Mouse (Mus musculus): ENCODE results near the gene Tmem108. TPM values are rescaled to one million over a fixed set of nuclear protein-coding genes. Genes with fewer than 3 reads are reported as not detected.

Tmem108 gene
- polyA plus RNA-seq, 1 experiment from 2014 or later = 8.3 TPM

DNA sequence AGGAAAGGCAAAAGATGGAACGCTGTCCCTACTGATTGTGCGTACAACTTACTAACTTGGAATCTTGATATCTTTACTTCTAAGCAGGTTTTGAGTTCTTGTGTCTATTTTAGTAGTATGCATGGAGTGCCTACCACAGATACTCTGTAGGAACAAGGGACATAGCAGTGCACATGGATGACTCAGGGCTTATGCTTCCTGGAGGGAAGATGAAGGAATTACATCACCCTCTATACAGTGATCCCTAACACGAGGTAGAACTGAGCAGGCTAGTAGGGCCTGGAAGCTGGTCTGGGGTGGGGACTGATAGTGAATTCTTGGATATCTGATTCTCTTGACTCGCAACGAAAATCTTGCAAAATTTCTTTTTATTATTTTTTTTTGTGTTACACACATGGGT lies 185.7 kb downstream of the Tmem108 start:
- Histone ChIP-seq H3K9me3 (ENCODE audit: low read length) (no peaks in the 10 kb centered on the region), H3K4me2 (replicated peaks; ENCODE audit: low read depth, low read length) (no peak overlapping the region), H3K4me3 (ENCODE audit: low read length) (no peak overlapping the region), H3K36me3 (ENCODE audit: insufficient read depth, low read length) (no peaks in the 10 kb centered on the region), H3K27me3 (ENCODE audit: insufficient read depth, low read length) (no peaks in the 10 kb centered on the region), H3K4me1 (ENCODE audit: insufficient read depth, low read length) (peaks cover 29% of the 10 kb centered on the region), H3K9ac (replicated peaks; ENCODE audit: low read length) (no peak overlapping the region), H3K27ac (ENCODE audit: low read length) (no peak overlapping the region)
- ATAC-seq (ENCODE audit: low FRiP score, low TSS enrichment) = no peak
- 96% methylated on average over 5 of the region's 5 CpGs for WGBS

DNA sequence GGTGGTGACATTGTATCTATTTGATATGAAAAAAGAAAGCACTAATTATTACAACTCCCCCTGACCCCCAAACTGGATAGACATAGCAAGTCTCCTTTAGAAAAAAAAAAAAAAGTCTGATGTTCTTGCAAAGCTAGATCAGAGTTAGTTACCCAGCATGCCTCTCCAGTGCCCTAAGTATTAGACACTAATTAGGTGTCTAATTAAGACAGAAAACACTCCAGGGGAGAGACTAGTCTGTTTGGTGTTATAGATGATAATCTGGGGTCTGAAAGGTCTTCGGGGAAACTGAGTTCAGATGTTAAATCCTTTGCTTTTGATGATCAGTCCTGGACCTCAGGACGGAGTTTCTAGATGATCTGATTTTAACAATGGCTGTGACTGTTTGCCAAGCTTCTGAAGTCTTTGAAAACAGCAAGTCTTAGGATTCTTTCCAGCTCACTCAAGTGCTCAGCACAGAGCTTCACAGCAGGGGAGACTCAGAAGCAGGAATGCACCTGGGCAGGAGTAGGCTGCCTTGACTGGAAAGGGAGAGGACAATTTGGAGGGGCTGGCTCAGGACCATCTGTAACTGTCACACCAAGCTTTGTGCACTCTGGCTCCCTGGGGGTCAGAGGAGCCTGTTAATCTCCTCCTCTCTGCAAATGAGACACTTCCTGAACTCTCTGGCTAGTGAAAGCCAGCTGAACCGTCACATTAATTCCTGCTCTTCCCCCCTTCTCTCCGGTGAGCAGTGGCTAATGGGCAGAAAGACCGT lies 187.5 kb downstream of the Tmem108 start:
- 9% methylated on average over 5 of the region's 5 CpGs for WGBS
- Histone ChIP-seq H3K36me3 (ENCODE audit: insufficient read depth, low read length) (no peaks in the 10 kb centered on the region), H3K27me3 (ENCODE audit: insufficient read depth, low read length) (no peaks in the 10 kb centered on the region), H3K4me2 (replicated peaks; ENCODE audit: low read depth, low read length) (no peak overlapping the region), H3K9ac (replicated peaks; ENCODE audit: low read length) (no peak overlapping the region), H3K9me3 (ENCODE audit: low read length) (no peaks in the 10 kb centered on the region), H3K27ac (ENCODE audit: low read length) (no peak overlapping the region), H3K4me1 (ENCODE audit: insufficient read depth, low read length) (peaks cover 29% of the 10 kb centered on the region), H3K4me3 (ENCODE audit: low read length) (no peak overlapping the region)
- ATAC-seq (ENCODE audit: low FRiP score, low TSS enrichment) = peak; percentile 87

DNA sequence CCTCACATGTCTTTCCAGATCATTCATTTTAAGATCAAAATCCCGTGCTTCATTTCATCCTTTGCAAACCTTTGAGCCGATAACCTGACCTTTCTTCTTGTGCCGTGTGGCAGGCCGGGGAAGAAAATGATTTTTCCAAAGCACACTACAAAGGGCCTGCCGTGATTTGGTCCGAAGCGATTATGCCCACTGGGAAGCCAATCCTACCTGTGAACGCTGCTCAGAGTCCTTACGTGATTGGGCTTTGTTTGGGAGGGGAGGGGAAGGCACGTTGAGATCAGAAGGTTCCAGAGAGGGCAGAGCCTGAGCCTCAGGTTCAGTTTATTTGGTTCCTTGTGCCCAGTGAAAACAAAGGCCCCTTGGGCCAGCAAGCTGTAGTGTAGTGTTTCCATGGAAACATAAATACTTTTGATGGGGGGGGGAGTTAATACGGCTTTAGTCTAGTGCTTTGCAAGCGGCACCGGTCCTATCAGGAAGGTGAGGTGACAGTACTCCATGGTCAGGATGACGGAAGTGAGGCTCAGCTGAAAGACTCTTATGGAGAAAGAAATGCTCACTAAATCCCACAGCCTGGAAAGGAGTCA lies 191.4 kb downstream of the Tmem108 start:
- no peak overlapping the region for H3K9ac ChIP-seq (replicated peaks; ENCODE audit: low read length)
- H3K27ac ChIP-seq (ENCODE audit: low read length) = no peak overlapping the region
- H3K4me3 ChIP-seq (ENCODE audit: low read length) = no peak overlapping the region
- WGBS = 78% methylated on average over 14 of the region's 14 CpGs
- H3K27me3 ChIP-seq (ENCODE audit: insufficient read depth, low read length) = no peaks in the 10 kb centered on the region
- no peak for ATAC-seq (ENCODE audit: low FRiP score, low TSS enrichment)
- H3K4me1 ChIP-seq (ENCODE audit: insufficient read depth, low read length) = peaks cover 29% of the 10 kb centered on the region
- H3K36me3 ChIP-seq (ENCODE audit: insufficient read depth, low read length) = no peaks in the 10 kb centered on the region
- H3K9me3 ChIP-seq (ENCODE audit: low read length) = no peaks in the 10 kb centered on the region
- no peak overlapping the region for H3K4me2 ChIP-seq (replicated peaks; ENCODE audit: low read depth, low read length)

DNA sequence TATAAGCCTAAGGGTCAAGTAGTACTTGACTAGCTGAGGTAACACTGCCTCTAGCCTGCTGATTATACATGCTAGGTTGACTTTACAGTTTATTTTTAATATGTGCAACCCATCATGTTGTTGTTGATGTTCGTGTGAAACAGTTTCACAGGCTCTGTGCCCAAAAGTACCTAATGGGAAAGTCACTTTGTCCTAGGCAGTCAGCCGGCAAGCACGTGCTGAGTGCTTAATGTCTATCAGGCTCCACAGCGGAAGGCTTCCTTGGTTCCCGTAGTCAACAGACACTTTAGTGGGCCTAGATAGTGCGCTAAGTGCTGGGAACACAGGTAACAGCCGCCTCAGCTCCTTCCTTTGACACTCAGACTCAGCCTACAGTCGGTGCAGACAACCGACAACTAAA lies 192.7 kb downstream of the Tmem108 start:
- no peak overlapping the region for H3K27ac ChIP-seq (ENCODE audit: low read length)
- H3K4me1 ChIP-seq (ENCODE audit: insufficient read depth, low read length) = peaks cover 20% of the 10 kb centered on the region
- no peaks in the 10 kb centered on the region for H3K9me3 ChIP-seq (ENCODE audit: low read length)
- no peak overlapping the region for H3K4me3 ChIP-seq (ENCODE audit: low read length)
- H3K36me3 ChIP-seq (ENCODE audit: insufficient read depth, low read length) = no peaks in the 10 kb centered on the region
- ATAC-seq (ENCODE audit: low FRiP score, low TSS enrichment) = no peak
- H3K9ac ChIP-seq (replicated peaks; ENCODE audit: low read length) = no peak overlapping the region
- 88% methylated on average over 9 of the region's 9 CpGs for WGBS
- H3K27me3 ChIP-seq (ENCODE audit: insufficient read depth, low read length) = no peaks in the 10 kb centered on the region
- H3K4me2 ChIP-seq (replicated peaks; ENCODE audit: low read depth, low read length) = no peak overlapping the region

DNA sequence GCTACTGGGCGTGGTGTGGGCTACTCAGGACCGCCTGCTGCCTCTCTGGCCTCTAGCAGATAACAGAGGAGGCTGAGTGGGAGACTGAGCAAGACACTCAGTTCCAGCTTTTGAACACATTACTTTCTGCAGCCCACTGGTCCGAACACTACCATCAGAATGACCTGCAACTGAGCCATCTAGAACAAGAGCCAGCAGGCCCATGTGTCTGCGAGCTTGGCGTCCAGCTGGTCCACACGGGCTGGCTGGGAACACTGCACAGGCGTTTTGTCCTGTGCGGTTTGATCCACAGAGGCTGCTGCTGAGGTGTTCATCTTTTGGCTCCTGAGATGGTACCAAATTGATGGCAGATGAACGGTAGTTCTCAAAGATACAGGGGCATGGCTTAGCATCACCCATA lies 196.5 kb downstream of the Tmem108 start:
- 93% methylated on average over 9 of the region's 9 CpGs for WGBS
- H3K27me3 ChIP-seq (ENCODE audit: insufficient read depth, low read length) = no peaks in the 10 kb centered on the region
- no peak overlapping the region for H3K27ac ChIP-seq (ENCODE audit: low read length)
- H3K4me2 ChIP-seq (replicated peaks; ENCODE audit: low read depth, low read length) = no peak overlapping the region
- 0 out of 2 replicates have a peak, but pooled peaks cover 3% of the 10 kb centered on the region for H3K9me3 ChIP-seq (ENCODE audit: low read length)
- H3K4me1 ChIP-seq (ENCODE audit: insufficient read depth, low read length) = peaks cover 11% of the 10 kb centered on the region
- no peak overlapping the region for H3K4me3 ChIP-seq (ENCODE audit: low read length)
- no peak for ATAC-seq (ENCODE audit: low FRiP score, low TSS enrichment)
- no peaks in the 10 kb centered on the region for H3K36me3 ChIP-seq (ENCODE audit: insufficient read depth, low read length)
- H3K9ac ChIP-seq (replicated peaks; ENCODE audit: low read length) = no peak overlapping the region

DNA sequence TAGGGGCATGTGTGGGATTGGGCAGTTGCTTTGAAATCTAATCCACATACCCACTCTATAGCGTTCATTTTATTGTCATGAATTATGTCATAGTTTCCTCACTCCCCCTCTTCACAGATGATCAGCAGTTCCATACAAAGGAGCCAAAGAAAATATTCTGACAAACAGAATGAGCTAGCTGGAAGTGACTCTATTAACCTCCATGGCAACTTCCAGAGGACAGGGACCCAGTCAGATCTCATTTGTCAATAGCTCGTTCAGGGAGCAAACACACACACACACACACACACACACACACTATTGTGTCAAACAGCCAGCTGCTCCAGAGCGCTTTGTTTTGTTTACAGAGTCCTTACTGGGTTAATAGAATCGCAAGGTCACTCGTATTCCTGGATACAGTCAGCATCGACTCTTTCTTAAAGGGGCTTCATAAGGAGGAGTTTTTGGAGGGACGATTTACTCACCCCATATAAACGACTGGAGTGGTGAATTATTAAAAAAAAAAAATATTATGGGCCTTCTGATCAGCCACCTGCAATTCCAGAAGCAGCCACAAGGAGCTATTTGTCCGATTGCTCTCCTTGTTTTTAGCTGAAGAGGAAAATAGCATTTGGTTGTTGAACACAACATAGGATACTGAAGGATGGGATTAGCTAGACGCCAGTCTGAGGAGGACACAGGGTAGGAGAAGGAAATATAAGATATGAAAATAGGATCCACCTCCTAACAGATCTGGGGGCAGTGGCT lies 197.6 kb downstream of the Tmem108 start:
- Histone ChIP-seq H3K9ac (replicated peaks; ENCODE audit: low read length) (no peak overlapping the region), H3K9me3 (ENCODE audit: low read length) (0 out of 2 replicates have a peak, but pooled peaks cover 3% of the 10 kb centered on the region), H3K4me2 (replicated peaks; ENCODE audit: low read depth, low read length) (no peak overlapping the region), H3K36me3 (ENCODE audit: insufficient read depth, low read length) (no peaks in the 10 kb centered on the region), H3K27ac (ENCODE audit: low read length) (no peak overlapping the region), H3K4me1 (ENCODE audit: insufficient read depth, low read length) (peaks cover 11% of the 10 kb centered on the region), H3K4me3 (ENCODE audit: low read length) (no peak overlapping the region), H3K27me3 (ENCODE audit: insufficient read depth, low read length) (no peaks in the 10 kb centered on the region)
- peak; percentile 60 for ATAC-seq (ENCODE audit: low FRiP score, low TSS enrichment)
- 22% methylated on average over 10 of the region's 10 CpGs for WGBS

DNA sequence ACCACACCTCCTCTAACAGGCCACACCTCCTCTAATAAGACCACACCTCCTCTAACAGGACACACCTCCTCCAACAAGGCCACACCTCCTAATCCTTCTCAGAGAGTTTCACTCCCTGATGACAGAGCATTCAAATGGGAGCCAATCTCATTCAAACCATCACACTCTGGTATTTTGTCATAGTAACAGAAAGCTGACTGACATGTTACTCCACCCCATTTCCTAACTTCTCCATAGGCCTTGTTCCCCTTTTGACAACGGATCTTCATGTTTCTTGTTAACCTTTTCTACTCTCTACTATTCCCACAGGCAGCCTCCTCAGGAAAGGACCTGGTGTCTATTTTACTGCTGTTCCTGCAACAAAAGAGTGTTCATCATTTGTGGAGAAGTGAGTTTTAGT lies 199.6 kb downstream of the Tmem108 start:
- WGBS = 90% methylated on average over 1 of the region's 1 CpGs
- no peak overlapping the region for H3K4me2 ChIP-seq (replicated peaks; ENCODE audit: low read depth, low read length)
- H3K36me3 ChIP-seq (ENCODE audit: insufficient read depth, low read length) = no peaks in the 10 kb centered on the region
- H3K4me3 ChIP-seq (ENCODE audit: low read length) = no peak overlapping the region
- H3K27me3 ChIP-seq (ENCODE audit: insufficient read depth, low read length) = no peaks in the 10 kb centered on the region
- peaks cover 11% of the 10 kb centered on the region for H3K4me1 ChIP-seq (ENCODE audit: insufficient read depth, low read length)
- H3K27ac ChIP-seq (ENCODE audit: low read length) = no peak overlapping the region
- ATAC-seq (ENCODE audit: low FRiP score, low TSS enrichment) = no peak
- H3K9ac ChIP-seq (replicated peaks; ENCODE audit: low read length) = no peak overlapping the region
- H3K9me3 ChIP-seq (ENCODE audit: low read length) = 0 out of 2 replicates have a peak, but pooled peaks cover 3% of the 10 kb centered on the region

DNA sequence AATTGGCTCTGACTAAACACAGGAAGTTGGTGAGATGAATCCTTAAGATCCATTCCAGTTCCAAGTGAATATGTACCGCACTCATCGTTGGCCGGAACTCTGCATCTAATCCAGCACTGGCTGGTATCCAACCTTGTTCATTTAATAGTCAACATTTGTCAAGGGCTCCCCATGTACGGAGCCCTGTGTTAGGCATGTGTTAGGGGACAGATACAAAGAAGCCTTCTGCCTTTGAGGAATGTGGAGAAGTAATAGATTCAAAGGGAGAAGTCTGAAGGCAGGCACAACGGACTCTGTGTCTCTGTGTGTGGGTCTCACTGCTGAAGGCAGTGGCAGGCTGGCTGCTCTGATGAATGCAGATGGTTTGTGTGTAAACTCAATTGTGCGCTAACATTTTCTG lies 202.9 kb downstream of the Tmem108 start:
- no peak for ATAC-seq (ENCODE audit: low FRiP score, low TSS enrichment)

DNA sequence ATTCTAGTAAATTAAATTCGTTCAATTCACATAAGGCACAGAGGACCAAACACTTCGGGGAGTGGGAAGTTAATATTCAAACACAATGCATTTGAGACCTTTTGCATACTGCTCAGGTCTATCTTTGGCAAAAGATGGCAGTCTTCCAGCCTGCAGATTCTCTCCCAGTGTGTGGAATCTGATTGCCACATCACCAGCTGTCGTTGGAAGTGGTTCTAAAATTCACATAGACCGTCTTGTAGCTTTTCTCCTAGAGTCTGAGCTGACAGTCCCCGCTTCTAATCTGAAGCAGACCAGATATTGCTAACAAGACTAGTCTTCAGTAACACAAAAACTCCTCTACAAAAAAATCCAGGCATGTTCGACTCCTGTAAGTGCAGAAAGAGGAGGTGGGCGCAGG lies 203.4 kb downstream of the Tmem108 start:
- H3K27me3 ChIP-seq (ENCODE audit: insufficient read depth, low read length) = no peaks in the 10 kb centered on the region
- H3K9me3 ChIP-seq (ENCODE audit: low read length) = 0 out of 2 replicates have a peak, but pooled peaks cover 3% of the 10 kb centered on the region
- H3K27ac ChIP-seq (ENCODE audit: low read length) = no peak overlapping the region
- ATAC-seq (ENCODE audit: low FRiP score, low TSS enrichment) = no peak
- 0 out of 2 replicates have a peak, but pooled peaks cover under 1% of the 10 kb centered on the region for H3K4me1 ChIP-seq (ENCODE audit: insufficient read depth, low read length)
- no peak overlapping the region for H3K9ac ChIP-seq (replicated peaks; ENCODE audit: low read length)
- H3K4me2 ChIP-seq (replicated peaks; ENCODE audit: low read depth, low read length) = no peak overlapping the region
- H3K4me3 ChIP-seq (ENCODE audit: low read length) = no peak overlapping the region
- no peaks in the 10 kb centered on the region for H3K36me3 ChIP-seq (ENCODE audit: insufficient read depth, low read length)
- 87% methylated on average over 7 of the region's 7 CpGs for WGBS

More for the DNA sequence above, 202.9 kb downstream of the Tmem108 start:
- Histone ChIP-seq H3K9me3 (ENCODE audit: low read length) (0 out of 2 replicates have a peak, but pooled peaks cover 3% of the 10 kb centered on the region), H3K27me3 (ENCODE audit: insufficient read depth, low read length) (no peaks in the 10 kb centered on the region), H3K4me1 (ENCODE audit: insufficient read depth, low read length) (peaks cover 5% of the 10 kb centered on the region; the same call in 1 of the 2 replicates), H3K36me3 (ENCODE audit: insufficient read depth, low read length) (no peaks in the 10 kb centered on the region), H3K4me2 (replicated peaks; ENCODE audit: low read depth, low read length) (no peak overlapping the region), H3K9ac (replicated peaks; ENCODE audit: low read length) (no peak overlapping the region), H3K27ac (ENCODE audit: low read length) (no peak overlapping the region), H3K4me3 (ENCODE audit: low read length) (no peak overlapping the region)
- WGBS = 78% methylated on average over 6 of the region's 6 CpGs
